Mouse (Mus musculus): ENCODE measurements at regions not wholly inside any gene's neighbourhood (a gene's known extent, or its start where the extent isn't known, plus 50 kb on each side); places are given as distances from the start of the nearest gene placed in this dataset.

GRCm38 (mm10) chr13:54315333-54315732 is 55.8 kb upstream of the Cplx2 start:
- TF ChIP-seq CTCF (IDR thresholded peaks at IDR 0.05; ENCODE audit: control insufficient read depth, insufficient read depth, insufficient replicate concordance, low read depth, low read length) (no peak), POLR2A (IDR thresholded peaks at IDR 0.05; ENCODE audit: control insufficient read depth, low read depth, low read length) (no peak)

Measured in testis, adult 2 months (tissue).